Mouse (Mus musculus): ENCODE measurements at regions not wholly inside any gene's neighbourhood (a gene's known extent, or its start where the extent isn't known, plus 50 kb on each side); places are given as distances from the start of the nearest gene placed in this dataset.

- no peak for ATAC-seq (ENCODE audit: poor library complexity, severe bottlenecking)
Observed at GRCm38 (mm10) chr8:116837991-116838390, 83.3 kb downstream of the Cmc2 start.

GRCm38 (mm10) chr8:116832181-116832580, 89.1 kb downstream of the Cmc2 start:
- ATAC-seq (ENCODE audit: poor library complexity, severe bottlenecking), result no peak

GRCm38 (mm10) chr8:116829631-116830030, 91.6 kb downstream of the Cmc2 start:
- no peak for ATAC-seq (ENCODE audit: poor library complexity, severe bottlenecking)

- ATAC-seq (ENCODE audit: poor library complexity, severe bottlenecking), result no peak
Observed at GRCm38 (mm10) chr8:116828220-116828619, 93.0 kb downstream of the Cmc2 start.

- no peak for ATAC-seq (ENCODE audit: poor library complexity, severe bottlenecking)
Observed at GRCm38 (mm10) chr8:116827141-116827540, 94.1 kb downstream of the Cmc2 start.

- ATAC-seq (ENCODE audit: poor library complexity, severe bottlenecking), result no peak
Observed at GRCm38 (mm10) chr8:116814118-116814851, 81.5 kb upstream of the Cdyl2 start.

- no peak for ATAC-seq (ENCODE audit: poor library complexity, severe bottlenecking)
Observed at GRCm38 (mm10) chr8:116801313-116801712, 68.5 kb upstream of the Cdyl2 start.

GRCm38 (mm10) chr8:116800636-116801035, 67.8 kb upstream of the Cdyl2 start:
- ATAC-seq (ENCODE audit: poor library complexity, severe bottlenecking), result no peak

GRCm38 (mm10) chr8:116798981-116799380, 66.2 kb upstream of the Cdyl2 start:
- ATAC-seq (ENCODE audit: poor library complexity, severe bottlenecking), result no peak

GRCm38 (mm10) chr8:116795713-116796112, 62.9 kb upstream of the Cdyl2 start:
- peak; percentile 89 for ATAC-seq (ENCODE audit: poor library complexity, severe bottlenecking)

- ATAC-seq (ENCODE audit: poor library complexity, severe bottlenecking), result no peak
Observed at GRCm38 (mm10) chr8:116793107-116793506, 60.3 kb upstream of the Cdyl2 start.

GRCm38 (mm10) chr8:116790294-116790693, 57.5 kb upstream of the Cdyl2 start:
- ATAC-seq (ENCODE audit: poor library complexity, severe bottlenecking), result peak; percentile 92
